Mouse (Mus musculus) granulocyte monocyte progenitor cell, adult 5-6 weeks (primary cell): ENCODE results near the gene Adora3. TPM values are rescaled to one million over a fixed set of nuclear protein-coding genes. Genes with fewer than 3 reads are reported as not detected.
A peak's percentile ranks its signal among the peaks of the same experiment; 100 is the strongest.

ENCODE experiments used
- ATAC-seq: replicated peaks from 2 replicates; pipeline ENCODE4 v1.8.0; 2016; ENCODE audit warnings: mild to moderate bottlenecking, moderate TSS enrichment, inconsistent platforms; ENCODE audit not compliant: poor library complexity, severe bottlenecking
- total RNA-seq, 2 experiments: library from RNA; stranded (forward) in 1 of 2; stranded (reverse) in 1 of 2; fragments of 200-712, 200-1000 nt in 1 of 2; fragments of >200 nt in 1 of 2; fragmentation: Nextera tagmentation in 1 of 2; gene quantifications; 2 replicates each; pipeline ENCODE4 v1.2.3; 2014 to 2017

Gene Adora3
- total RNA-seq, 2 experiments from 2014 or later, result 0.26 to 1.4 TPM

DNA sequence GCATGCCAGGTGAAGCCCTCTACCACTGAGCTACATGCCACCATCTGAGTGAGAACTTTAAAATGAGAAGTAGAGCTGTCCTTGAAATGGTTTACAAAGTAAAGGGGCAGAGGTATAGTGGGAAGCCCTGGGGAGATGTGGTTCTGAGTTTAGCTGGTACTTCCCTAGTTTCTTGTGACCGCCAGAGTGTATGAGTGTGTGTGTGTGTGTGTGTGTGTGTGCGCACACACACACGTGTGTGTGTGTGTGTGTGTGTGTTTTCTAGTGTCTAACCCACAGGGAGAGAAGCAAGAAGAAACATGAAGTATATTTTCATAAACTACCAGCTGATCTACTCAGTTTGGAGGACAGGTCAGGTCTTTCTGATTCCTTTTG lies 57.5 kb downstream of the Adora3 start:
- peak; percentile 47 for ATAC-seq

DNA sequence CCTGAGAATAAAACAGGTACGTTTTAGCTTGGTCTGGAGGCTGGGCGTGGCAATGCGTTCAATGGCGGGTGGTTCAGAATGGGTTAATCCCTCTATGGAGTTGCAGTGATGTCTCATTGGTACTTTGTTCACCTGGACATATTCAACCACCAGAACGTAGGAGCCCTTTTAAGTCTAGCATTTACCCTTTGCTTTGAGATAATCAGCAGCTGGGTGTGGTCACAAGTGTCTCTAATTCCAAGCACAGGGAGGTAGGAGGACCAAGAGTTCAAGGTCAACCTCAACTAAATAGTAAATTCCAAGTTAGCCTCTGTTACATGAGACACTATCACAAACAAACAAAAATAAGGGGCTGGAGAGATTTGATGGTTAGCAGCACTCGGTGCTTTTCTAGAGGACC lies 58.1 kb downstream of the Adora3 start:
- no peak for ATAC-seq

DNA sequence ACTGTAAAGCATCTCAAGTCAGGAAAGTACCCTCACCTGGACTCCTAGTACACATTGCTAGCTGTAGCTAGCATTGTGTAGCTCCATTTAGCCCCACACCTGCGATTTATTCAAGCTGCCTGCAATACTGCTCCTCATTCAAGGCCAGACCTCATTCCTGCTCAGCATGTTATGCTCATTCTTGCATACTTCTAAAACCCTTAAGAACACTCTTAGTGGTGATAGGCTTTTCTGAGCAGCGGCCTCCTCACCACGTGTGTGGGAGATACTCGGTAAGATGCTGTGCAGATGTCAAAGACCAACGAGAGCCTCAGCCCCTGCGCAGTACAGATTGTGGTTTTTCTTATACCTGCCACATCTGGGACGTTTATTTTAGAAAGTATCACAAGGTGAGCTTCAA lies 59.2 kb downstream of the Adora3 start:
- ATAC-seq, result no peak; the same call in 1 of the 2 replicates

DNA sequence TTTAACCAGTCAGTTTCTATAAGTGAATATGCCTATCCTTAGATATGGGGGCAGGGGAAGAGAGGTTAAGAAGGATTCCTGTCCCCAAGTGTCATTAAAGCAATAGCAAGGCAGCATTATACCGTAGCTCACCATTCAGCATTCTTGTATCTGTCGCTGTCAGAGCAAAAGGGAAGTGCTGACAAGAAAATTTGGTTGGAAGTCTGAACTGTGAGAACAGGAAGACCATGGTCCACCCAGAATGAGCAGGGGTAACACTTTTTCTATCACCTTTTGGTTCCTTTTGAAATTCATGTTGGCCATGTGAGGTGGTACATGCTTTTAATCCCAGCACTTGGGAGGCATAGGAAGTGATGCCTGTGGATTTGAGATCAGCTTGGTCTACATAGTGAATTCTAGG lies 60.4 kb downstream of the Adora3 start:
- peak; percentile 17; the same call in 1 of the 2 replicates for ATAC-seq

DNA sequence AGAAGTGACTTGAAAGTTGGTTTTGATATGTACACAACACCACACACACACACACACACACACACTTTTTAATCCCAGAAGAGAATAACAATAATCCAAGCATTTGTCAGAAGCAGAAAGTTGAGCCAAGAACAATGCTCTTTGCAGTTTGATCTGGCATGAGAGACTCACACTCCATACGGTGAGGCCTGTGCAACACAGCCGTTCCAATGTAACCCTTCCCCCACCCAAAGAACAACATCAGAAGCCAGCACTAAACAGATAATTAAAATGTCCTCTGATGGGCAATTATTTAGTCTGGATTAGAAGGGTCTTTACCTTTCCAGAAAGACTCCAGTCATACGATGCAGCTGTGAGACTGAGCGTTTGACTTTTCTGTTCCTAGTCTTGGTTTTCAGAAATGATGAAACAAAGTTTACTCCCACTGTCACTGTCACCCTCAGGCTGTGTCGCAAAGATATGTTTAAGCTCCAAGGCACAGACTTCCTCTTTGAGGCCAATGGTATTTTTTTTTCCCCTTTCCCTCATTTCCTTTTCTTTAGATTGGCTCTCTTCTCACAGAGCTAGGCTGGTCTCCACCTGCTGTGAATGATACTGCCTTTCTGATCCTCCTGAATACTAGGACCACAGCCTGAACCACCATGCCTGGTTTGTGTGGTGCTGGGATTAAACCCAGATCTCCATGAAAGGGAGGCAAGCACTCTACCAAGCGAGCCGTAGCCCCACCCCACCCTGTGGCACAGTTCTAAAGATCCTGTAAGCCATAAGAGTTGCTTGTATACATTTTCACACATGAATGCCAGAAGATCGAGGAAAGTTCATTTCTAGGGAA lies 61.8 kb downstream of the Adora3 start, which contains the start of gene I830077J02Rik:
TSS of gene I830077J02Rik (minus strand) at position 425 of the 832 bp plus-strand sequence.
- peak; percentile 83 for ATAC-seq

DNA sequence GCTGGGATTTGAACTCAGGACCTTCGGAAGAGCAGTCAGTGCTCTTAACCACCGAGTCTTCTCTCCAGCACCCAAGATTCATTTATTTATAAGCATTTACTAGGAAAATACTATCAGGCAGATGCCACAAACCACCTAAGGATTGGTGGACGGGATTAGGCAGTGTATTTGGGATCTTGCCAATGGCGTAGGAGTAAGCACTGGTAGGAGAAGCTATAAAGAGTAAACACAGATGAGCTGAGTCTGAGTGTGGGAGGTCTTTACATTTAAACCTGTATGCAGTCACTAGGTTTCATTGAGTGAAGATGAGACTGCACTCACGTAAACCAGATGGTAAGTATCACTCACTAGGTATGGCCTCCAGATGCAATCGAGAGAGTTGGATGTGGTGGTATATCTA lies 63.3 kb downstream of the Adora3 start:
- ATAC-seq, result no peak

DNA sequence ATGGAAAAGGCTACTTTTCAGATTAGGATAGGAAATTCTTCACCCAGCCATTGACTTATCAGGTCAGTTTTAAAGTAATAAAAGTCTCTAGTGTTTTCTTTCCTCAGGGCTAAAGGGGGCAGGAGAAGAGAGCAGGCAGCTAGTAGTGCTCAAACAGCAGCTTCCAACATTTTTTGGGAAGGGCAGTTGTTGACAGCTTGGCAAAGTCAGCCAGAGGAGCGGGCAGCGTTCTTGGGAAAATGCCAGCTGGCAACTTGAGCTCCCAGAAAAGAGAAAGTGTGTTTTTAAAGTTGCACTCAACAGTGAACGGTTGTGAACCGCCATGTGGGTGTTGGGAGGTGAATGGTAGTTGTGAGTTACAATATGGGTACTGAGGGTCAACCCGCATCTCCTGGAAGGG lies 64.4 kb downstream of the Adora3 start:
- no peak for ATAC-seq

DNA sequence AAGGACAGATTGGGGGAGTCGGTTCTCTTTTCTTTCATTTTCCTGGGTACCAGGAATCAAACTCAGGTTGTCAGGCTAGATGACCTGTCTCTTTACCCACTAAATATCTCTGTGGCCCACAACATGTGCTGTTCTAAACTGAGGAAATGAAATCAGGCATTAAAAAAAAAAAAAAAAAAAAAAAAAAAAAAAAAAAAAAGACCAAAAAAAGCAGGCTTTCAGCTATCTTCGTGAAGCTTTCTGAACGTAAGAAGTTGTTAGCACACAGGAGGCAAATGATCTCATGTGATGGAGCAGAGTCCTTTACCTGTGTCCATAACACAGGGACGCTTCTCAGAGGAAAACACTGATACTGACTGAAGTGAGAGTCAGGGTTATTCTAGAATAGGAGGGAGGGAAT lies 65.5 kb downstream of the Adora3 start:
- ATAC-seq, result no peak

DNA sequence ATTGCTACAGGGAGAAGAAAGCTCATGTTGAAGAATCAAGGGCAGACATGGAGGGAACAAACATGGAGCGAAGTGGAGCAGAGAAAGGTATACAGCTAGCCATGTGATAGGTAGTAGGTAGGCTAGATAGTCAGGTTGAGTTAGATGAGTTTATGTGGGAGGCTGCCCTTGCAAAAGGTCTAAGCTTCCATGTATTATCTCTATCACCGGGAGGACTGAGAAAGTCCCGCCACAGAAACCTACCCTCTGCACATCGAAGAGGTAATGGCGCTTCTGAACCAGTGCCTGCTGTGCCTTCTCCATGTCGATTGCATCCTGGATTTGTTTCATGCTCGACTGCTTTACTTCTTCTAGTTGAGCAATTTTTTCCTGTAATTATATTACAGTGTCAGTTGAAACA lies 80.7 kb downstream of the Adora3 start:
- no peak for ATAC-seq

DNA sequence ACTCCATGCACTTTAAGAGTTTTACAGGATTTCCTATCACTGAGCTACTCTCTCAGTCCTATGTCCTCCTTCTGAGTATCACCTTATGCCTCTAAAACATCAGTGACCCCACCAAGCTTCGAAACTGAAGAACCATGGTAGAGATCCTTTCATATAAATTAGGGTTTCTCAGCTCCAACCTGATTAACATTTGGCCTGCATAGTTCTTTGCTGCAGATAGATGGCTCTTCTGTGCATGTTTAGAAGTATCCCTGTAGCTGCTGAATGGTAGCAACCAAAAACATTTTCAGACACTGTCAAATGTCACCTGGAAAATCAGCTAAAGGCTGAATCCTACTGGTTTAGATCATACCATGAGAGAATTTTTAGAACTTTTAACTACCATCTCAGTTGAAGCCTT lies 86.6 kb downstream of the Adora3 start:
- ATAC-seq, result no peak

DNA sequence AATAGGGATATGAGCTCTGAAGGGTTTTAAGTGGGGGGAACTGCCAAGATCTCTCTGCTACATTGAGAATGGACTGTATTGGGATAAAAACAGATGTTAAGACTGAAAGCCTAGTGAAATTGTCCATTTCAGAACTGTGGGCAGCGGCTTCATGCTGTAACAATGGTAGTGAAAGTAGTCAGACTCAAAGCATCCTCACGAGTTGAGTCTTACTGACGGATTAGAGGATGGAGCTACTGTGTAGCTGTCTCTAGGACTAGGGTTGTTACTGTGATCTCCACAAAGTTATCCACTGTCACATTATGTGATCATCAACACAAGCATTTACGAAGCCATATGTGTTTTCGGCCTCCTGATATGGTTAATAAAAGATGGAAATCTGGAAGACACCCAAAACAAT lies 87.5 kb downstream of the Adora3 start:
- ATAC-seq, result no peak

Other genes with a start within 250 kb of the Adora3 start
- gene Ddx20, start 183.3 kb upstream of the Adora3 start, total RNA-seq (2014; fragmentation: Nextera tagmentation), result 27.8 and 30.0 TPM in 2 replicates
- gene Ddx20, start 183.3 kb upstream of the Adora3 start, total RNA-seq (2017), result 50.3 and 58.6 TPM in 2 replicates
- not detected in 2 replicates for gene Inka2, start 166.3 kb upstream of the Adora3 start, total RNA-seq (2014; fragmentation: Nextera tagmentation)
- gene Inka2, start 166.3 kb upstream of the Adora3 start, total RNA-seq (2017), result 0.26 TPM in 1 of 2 replicates, not detected in the other
- 93.1 and 98.0 TPM in 2 replicates for gene Rap1a, start 69.5 kb upstream of the Adora3 start, total RNA-seq (2014; fragmentation: Nextera tagmentation)
- gene Rap1a, start 69.5 kb upstream of the Adora3 start, total RNA-seq (2017), result 138 and 144 TPM in 2 replicates
- gene Tmigd3, start within 50 bp of the Adora3 start, total RNA-seq (2014; fragmentation: Nextera tagmentation), result 0.28 TPM in 1 of 2 replicates, not detected in the other
- not detected in 2 replicates for gene Tmigd3, start within 50 bp of the Adora3 start, total RNA-seq (2017)
- gene I830077J02Rik, start 61.8 kb downstream of the Adora3 start, total RNA-seq (2014; fragmentation: Nextera tagmentation), result 29.2 and 45.0 TPM in 2 replicates
- 22.2 and 22.4 TPM in 2 replicates for gene I830077J02Rik, start 61.8 kb downstream of the Adora3 start, total RNA-seq (2017)
- gene Wdr77, start 88.5 kb downstream of the Adora3 start, total RNA-seq (2014; fragmentation: Nextera tagmentation), result 75.6 and 98.5 TPM in 2 replicates
- gene Wdr77, start 88.5 kb downstream of the Adora3 start, total RNA-seq (2017), result 35.9 and 49.0 TPM in 2 replicates
- gene Atp5f1, start 89.2 kb downstream of the Adora3 start, total RNA-seq (2014; fragmentation: Nextera tagmentation), result 389 and 444 TPM in 2 replicates
- gene Atp5f1, start 89.2 kb downstream of the Adora3 start, total RNA-seq (2017), result 507 and 649 TPM in 2 replicates
- 4.6 and 10.2 TPM in 2 replicates for gene Ovgp1, start 102.9 kb downstream of the Adora3 start, total RNA-seq (2014; fragmentation: Nextera tagmentation)
- 0.78 and 0.88 TPM in 2 replicates for gene Ovgp1, start 102.9 kb downstream of the Adora3 start, total RNA-seq (2017)
- gene Pifo, start 143.8 kb downstream of the Adora3 start, total RNA-seq (2014; fragmentation: Nextera tagmentation), result not detected in 2 replicates
- gene Pifo, start 143.8 kb downstream of the Adora3 start, total RNA-seq (2017), result not detected in 2 replicates
- gene Chil5, start 162.0 kb downstream of the Adora3 start, total RNA-seq (2014; fragmentation: Nextera tagmentation), result not detected in 2 replicates
- gene Chil5, start 162.0 kb downstream of the Adora3 start, total RNA-seq (2017), result 1.6 TPM in 1 of 2 replicates, not detected in the other
- not detected in 2 replicates for gene Chia1, start 242.4 kb downstream of the Adora3 start, total RNA-seq (2014; fragmentation: Nextera tagmentation)
- gene Chia1, start 242.4 kb downstream of the Adora3 start, total RNA-seq (2017), result 0.39 TPM in 1 of 2 replicates, not detected in the other